Mouse (Mus musculus) CD4-positive, CD25-positive, alpha-beta regulatory T cell, adult 4 months (primary cell): ENCODE results near the gene Krtap5-2. TPM values are rescaled to one million over a fixed set of nuclear protein-coding genes. Genes with fewer than 3 reads are reported as not detected.
"Not testable (repeated sequence)": the region's sequence is repeated elsewhere in the genome, so short reads cannot be mapped to it uniquely, and the experiment has no call there.

Source experiments
- ATAC-seq: one replicate; pipeline ENCODE4 v1.8.0; 2017
- polyA plus RNA-seq, 2 experiments: library from polyadenylated mRNA; unstranded; fragments of 100-300 nt; shearing (Covaris generic); gene quantifications; one replicate each; pipeline ENCODE4 v1.2.1; 2017

Gene Krtap5-2
- polyA plus RNA-seq, result not detected

DNA sequence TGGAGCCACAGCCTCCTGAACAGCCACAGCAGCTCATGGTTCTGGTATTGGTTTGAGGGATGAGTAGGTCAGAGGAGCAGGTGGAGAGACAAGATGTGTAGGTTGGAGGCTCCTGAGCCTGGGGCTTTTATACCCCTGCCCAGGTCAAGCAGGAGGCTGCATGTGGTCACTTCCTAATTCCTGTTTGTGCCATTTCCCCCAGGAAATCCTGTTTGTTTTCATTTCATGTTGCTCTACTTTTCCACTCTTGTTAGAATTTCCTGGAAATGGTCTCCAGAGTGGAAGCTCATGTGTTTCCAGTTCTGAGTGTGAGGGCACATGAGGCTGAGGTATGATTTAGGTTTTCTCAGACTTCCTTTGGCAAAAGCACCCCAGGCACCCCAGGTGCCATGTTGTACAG, at the start of gene Krtap5-2:
Gene Krtap5-2, minus strand, starts transcription at position 101 of the 400 bp plus-strand sequence.
- ATAC-seq, result not testable (repeated sequence)

DNA sequence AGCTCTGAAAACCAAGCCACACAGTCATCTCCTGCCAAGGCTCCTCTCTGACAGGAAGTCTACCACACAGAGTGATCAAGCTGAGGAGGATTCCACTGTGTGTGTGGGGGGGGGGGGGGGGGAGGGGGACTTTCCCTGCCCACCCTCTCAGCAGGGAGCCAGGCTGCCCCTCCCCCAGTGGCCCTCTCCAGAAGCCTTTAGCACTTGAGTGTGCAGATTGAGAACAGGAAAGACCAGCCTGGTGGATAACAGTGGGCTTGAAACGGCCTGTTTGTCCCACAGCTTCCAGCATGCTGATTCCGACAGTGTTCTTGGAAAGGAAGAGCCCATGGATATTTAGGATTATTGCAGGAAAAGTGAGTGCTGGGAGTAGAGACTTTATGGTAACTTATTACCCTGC, 48.7 kb upstream of the Krtap5-2 start:
- no peak for ATAC-seq

DNA sequence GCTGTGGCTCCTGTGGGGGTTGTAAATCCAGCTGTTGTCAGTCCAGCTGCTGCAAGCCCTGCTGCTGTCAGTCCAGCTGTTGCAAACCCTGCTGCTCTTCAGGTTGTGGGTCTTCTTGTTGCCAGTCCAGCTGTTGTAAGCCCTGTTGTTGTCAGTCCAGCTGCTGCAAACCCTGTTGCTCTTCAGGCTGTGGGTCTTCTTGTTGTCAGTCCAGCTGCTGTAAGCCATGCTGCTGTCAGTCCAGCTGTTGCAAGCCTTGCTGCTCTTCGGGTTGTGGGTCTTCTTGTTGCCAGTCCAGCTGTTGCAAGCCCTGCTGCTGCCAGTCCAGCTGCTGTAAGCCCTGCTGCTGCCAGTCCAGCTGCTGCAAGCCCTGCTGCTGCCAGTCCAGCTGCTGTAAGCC, 36.3 kb upstream of the Krtap5-2 start:
- ATAC-seq, result not testable (repeated sequence)

DNA sequence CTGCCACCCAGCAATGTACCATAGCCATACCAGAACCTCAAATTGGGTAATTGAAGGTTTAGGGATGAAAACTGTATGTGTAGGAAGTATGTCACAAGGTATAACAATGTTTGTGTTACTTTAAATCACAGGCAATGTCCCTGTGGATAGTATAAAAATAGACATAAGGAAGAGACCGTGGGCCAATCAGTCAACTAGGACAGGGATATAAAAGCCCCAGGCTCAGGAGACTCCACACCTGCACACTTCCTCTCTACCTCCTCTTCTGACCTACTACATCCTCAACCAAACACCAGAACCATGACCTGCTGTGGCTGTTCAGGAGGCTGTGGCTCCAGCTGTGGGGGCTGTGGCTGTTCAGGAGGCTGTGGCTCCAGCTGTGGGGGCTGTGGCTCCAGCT, 35.8 kb upstream of the Krtap5-2 start, which contains the start of gene Gm7579:
Gene Gm7579, plus strand, starts transcription at position 301 of the 400 bp plus-strand sequence.
- ATAC-seq, result no peak

DNA sequence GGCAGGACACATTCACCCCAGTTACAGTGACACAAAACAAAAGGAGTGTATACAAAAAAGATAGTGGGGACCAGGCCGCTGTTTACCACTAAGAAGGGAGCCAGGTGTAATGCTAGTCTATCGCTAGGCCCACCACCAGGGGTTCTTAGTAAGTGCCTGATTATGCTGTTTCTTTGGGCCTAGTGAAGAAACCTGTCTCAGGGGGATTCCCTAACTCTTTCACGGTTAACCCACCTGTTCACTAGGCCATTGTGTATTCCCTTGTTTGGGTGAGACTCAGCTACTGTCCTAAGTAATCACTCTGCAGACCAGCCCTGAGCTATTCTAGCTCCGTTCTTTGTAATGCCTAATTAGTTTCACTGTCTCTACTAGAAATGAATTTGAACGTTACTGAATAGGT, 31.1 kb upstream of the Krtap5-2 start:
- ATAC-seq, result not testable (repeated sequence)

DNA sequence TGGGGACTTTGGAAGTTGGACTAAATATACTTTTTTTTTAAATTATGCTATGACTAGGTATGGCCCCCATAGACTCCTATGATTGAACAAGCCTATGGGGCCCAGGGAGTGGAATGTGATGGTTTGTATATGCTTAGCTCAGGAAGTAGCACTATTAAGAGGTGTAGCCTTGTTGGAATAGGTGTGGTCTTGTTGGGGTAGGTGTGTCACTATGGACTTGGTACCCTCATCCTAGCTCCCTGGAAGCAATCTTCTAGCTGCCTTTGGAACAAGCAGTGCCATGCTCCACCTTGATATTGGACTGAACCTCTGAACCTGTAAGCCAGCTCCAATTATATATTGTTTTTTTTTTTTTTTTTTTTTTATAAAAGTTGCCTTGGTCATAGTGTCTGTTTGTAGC, 29.7 kb upstream of the Krtap5-2 start:
- no peak for ATAC-seq

DNA sequence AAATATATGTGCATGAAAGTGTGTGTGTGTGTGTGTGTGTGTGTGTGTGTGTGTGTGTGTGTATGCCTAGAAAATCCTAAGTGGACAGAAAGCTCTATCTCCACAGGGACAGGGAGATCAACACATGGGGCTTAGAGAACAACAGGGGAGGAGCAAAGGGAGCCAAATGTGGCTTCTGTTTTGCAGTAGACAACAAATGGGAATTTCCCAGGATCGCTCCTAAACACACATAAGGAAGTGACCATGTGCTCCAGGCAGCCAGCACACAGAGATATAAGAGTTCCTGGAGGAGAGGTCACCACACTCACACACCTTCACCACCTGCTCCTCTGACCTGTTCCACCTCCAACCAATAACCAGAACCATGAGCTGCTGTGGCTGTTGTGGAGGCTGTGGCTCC, 25.3 kb upstream of the Krtap5-2 start, which contains the start of gene Krtap5-3:
Gene Krtap5-3, plus strand, starts transcription at position 301 of the 400 bp plus-strand sequence.
- no peak for ATAC-seq

DNA sequence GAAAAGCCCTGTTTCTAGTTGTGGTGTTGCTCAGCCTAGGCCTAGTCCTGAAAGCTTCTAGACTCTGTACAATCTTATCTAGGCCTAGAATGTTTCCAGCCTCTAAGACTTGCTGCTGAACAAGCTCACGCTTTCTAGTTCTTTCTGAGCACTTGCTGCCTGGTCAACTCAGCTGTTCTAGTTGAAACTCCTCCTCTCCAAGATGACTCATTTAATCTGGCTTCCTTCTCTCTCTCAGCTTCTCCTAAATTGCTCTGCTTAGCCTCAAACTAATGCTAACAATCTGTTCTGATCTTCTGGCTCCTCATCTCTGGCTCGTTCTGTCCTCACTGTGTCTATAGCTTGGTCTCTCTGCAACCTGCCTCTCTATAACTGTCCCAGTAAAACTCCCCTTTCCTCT, 22.9 kb upstream of the Krtap5-2 start:
- ATAC-seq, result no peak

DNA sequence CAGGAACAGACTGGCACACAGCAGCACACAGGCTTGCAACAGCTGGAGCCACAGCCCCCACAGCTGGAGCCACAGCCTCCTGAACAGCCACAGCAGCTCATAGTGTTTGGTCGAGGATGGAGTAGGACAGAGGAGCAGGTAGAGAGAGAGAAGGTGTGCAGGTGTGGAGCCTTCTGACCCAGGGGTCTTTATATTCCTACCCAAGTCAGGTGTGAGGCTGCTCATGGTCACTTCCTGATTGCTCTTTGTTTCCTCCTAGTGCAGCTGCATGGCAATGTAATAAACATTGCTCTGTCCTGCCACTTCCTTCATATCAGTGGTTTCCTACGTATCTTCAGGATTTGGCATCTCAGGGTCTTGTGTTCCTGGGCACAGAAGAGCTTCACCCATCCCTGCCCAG, 14.5 kb upstream of the Krtap5-2 start, which contains the start of gene Gm10153:
Gene Gm10153, minus strand, starts transcription at position 101 of the 400 bp plus-strand sequence.
- ATAC-seq, result no peak

DNA sequence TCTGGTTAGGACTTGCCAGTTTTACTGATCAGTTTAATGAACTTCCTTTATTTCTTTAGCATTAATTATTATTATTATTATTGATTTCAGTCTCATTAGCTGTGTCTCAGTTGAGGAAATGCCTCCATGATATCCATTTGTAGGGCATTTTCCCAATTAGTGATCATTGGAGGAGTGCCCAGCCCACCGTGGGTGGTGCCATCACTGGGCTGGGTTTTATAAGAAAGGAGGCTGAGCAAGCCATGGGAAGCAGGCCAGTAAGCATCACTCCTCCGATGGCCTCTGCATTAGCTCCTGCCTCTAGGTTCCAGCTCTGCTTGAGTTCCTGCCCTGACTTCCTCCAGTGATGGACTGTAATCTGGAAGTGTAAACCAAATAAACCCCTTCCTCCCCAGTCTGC, 12.4 kb upstream of the Krtap5-2 start:
- no peak for ATAC-seq

DNA sequence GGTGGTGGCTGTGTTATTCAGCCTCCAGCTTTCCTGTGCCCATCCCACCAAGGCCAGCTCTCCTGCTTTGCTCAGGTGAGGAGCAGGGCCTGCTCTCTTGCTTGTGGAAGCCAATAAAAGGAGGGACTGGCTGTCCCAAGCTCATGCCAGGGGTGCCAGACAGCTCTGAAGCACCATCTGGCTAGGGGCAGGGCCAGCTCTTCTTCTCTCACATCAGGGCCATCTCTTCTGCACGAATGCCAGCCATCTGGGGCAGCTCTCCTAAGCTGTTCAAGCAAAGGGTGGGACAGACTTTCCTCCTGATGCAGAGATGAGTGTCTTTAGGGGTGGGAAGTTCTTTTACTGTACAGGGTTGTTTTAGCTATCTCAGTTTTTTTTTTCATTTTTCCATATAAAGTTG, 5.2 kb upstream of the Krtap5-2 start:
- no peak for ATAC-seq

DNA sequence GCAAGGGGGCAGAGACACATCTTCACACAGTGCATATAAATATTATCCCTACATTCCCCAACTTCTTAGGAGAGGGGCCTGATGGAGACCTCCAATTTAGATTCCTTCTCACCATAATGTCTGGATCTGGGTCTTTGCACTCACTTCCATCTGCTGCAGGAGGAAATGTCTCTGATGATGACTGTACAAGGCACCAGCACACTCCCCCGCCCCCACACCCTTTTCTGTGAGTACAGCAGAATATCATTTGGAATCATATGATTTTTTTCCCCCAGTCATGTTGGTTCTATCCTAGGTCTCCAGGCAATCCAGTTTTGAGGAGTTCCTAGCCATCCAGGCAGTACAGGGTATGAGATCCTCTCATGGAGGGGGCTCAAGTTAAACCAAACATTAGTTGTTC, 2.9 kb upstream of the Krtap5-2 start:
- no peak for ATAC-seq

DNA sequence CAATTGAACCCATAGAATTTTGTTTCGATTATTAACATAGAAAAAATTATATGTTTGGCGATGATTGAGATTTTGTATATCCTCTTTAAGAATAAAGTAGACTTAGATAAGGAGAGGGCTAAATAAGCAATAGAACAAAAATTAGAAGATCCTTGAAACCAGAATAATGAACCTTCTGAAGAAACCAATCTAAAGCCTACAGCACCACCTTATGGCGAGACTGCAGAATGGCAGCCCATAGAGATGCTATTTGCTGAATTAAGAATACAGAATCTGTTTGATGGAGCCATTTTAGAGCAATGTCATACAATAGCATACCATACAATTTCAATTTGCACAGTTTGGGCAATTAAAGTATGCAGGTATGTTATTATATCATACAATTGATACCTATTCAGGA, 6.0 kb downstream of the Krtap5-2 start:
- no peak for ATAC-seq

DNA sequence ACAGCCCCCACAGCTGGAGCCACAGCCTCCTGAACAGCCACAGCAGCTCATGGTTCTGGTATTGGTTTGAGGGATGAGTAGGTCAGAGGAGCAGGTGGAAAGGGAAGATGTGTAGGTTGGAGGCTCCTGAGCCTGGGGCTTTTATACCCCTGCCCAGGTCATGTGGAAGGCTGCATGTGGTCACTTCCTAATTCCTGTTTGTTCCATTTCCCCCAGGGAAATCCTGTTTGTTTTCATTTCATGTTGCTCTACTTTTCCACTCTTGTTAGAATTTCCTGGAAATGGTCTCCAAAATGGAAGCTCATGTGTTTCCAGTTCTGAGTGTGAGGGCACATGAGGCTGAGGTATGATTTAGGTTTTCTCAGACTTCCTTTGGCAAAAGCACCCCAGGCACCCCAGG, 10.2 kb downstream of the Krtap5-2 start, which contains the start of gene Gm4553:
Gene Gm4553, minus strand, starts transcription at position 101 of the 400 bp plus-strand sequence.
- not testable (repeated sequence) for ATAC-seq

DNA sequence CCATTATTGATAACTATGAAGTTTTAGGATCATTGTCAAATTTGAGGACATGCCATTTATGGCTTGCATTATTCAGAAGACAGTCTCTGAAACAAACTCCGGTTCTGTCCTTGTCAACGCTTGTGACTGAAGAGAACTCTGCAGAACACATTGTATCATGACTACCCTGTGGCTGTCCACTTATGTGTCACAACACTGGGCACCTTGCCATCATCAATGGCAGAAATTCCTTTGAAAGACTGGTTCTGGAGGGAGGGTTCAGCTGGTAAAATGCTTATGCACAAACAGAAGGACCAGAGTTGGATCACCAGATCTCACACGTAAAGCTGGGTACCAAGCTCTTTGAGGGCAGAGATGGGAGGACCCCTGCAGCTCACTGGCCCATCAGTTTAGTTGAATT, 16.4 kb downstream of the Krtap5-2 start:
- ATAC-seq, result no peak

DNA sequence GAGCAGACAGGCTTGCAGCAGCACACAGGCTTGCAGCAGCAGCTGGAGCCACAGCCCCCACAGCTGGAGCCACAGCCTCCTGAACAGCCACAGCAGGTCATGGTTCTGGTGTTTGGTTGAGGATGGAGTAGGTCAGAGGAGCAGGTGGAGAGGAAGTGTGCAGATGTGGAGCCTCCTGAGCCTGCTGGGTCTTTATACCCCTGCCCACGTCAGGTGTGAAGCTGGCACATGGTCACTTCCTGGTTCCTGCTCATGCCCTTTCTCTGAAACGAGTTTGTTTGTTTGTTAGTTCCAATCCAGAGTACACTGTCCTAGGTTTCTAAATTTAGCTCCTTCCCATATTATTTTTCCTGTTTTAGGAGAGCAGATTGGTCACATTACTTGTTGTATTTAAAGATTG, 18.8 kb downstream of the Krtap5-2 start, which contains the start of gene Gm29735:
Gene Gm29735, minus strand, starts transcription at position 101 of the 400 bp plus-strand sequence.
- not testable (repeated sequence) for ATAC-seq

DNA sequence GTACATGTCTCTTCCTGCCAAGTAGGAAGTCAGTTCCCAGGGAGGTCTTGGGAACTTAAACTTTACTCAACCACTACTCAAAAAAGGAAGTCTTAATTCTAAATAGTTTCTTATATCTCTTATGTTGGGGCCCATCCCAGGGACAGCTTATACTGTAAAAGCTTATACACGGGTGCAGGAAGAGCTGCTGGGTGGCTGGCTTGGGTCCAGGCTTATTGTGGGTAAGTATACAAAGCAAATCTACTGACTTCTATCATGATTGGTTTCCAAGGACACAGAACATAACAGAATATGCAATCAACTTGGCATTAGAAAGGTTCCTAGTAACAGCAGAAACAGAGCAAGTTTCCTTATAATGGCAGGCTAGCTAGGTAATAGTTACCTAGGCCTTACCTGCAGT, 20.5 kb downstream of the Krtap5-2 start:
- no peak for ATAC-seq

DNA sequence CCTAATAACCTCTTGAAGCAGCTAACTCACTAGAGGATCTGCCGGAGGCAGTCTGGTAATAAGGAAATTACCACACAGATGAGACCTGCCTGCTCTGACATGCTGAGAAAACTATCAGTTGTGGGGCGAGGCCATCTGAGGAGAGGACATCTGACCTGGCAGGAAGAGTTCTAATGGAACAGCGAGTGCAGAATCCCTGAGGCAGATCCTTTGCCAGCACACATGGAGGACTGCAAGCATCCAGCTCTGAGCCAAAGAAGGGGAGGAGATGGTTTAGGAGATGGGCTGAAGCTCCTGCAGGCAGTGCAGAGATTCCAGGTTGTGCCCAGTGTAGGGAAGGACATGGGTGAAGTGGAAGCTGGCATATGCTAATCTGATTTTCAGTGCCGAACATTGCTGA, 23.6 kb downstream of the Krtap5-2 start:
- ATAC-seq, result no peak

DNA sequence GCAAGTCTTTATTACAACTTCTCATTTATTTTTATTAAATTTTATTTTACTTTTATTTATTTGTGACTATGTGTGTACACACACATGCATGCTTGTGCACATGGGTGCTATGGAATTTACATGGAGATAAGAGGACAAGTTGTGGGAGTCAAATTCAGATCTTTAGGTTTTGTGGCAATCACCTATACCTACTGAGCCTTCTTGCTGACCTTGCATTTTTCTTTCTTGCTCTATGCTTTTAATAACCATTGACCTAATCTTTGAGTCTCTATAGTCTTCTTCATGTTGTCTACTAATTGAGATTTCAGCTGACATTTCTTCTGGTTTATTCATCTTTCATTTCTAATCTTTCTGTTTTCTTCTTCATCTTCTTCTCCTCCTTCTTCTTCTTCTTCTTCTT, 27.2 kb downstream of the Krtap5-2 start:
- no peak for ATAC-seq

DNA sequence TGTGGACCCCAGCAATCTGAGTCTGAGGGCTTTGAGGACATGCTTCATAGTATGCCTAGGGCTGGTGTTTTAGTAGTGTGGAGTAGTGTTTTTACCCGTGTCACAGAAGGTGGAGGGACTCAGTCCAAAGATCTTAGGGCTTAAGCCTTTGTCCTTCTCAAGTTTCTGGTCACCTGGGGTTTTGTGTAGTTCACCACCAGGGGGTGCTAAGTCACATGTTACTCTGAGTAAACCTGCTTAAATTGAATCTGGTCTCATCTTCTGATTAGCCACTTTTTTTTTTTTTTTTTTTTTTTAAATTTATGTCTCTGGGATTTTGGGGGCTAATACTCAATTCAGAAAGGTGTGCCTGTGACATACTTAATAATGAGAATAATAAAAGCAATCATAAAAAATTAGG, 29.8 kb downstream of the Krtap5-2 start:
- peak; percentile 45 for ATAC-seq

DNA sequence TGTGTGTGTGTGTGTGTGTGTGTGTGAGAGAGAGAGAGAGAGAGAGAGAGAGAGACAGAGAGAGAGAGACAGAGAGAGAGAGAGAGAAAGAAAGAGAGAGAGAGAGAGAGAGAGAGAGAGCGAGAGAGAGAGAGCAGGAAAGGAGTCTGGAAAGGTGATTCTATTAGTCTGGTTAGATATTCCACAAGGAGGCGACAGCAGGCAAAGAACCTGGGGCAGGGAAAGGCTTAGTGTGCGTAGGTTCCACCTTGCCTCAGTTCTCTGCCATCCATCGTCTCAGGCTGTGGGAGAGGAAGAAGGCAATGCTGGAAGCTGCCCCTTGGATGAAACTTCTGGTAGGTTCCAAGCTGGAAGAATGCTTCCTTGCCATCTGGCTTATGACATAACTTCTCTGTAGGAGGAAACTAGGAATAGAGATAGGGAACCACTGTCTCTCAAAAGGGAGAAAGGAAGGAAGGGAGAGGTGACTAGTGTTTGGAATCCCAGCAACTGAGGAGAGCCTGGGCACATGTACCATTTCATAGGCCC, 30.3 kb downstream of the Krtap5-2 start:
- no peak for ATAC-seq

DNA sequence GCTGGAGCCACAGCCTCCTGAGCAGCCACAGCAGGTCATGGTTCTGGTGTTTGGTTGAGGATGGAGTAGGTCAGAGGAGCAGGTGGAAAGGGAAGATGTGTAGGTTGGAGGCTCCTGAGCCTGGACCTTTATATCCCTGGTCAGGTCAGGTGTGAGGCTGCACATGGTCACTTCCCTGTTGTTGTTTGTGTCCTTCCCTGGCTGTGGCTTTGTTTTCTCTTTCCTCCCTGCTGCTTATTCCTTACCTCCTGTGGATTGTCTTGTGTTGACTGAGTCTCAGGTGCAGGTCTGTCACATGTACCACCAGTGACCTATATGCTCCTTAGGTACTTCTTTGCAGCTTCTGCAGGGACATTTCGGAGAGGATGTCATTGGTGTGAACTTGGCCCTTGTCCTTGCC, 31.3 kb downstream of the Krtap5-2 start, which contains the start of gene Gm45337:
Gene Gm45337, minus strand, starts transcription at position 101 of the 400 bp plus-strand sequence.
- ATAC-seq, result no peak

DNA sequence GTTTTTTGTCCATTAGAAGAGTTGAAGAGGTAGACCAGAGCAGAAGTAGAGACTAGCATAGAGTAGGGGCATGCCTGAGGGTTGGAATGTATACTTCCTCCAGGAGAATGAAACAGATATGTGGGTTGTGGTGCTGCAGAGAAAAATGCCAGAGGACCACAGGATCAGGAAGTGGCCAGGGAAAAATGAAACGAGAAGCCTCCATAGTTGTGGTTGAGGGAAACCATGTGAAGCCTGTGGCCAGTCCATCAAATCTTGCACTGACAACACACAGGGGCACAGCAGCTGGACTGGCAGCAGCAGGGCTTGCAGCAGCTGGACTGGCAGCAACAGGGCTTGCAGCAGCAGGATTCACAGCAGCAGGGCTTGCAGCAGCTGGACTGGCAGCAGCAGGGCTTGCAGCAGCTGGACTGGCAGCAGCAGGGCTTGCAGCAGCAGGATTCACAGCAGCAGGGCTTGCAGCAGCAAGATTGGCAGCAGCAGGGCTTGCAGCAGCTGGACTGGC, 32.2 kb downstream of the Krtap5-2 start:
- not testable (repeated sequence) for ATAC-seq

DNA sequence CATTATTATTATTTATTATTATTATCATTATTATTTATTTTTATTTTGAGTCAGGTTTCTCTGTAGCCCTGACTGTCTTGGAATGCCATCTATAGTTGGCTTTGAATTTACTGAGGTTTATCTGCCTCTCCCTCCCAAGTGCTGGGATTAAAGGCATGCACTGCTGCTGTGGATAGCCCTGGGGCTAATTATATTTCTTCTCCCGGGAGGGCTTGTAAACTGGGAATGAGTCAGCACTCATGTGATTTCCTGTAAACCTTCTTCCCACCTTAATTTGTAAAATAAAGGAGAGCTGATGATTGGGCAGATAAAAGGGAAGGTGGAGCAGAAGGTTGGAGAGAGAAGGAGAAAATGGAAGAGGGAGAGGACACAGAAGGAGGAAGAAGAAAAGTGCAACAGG, 35.1 kb downstream of the Krtap5-2 start:
- ATAC-seq, result no peak

DNA sequence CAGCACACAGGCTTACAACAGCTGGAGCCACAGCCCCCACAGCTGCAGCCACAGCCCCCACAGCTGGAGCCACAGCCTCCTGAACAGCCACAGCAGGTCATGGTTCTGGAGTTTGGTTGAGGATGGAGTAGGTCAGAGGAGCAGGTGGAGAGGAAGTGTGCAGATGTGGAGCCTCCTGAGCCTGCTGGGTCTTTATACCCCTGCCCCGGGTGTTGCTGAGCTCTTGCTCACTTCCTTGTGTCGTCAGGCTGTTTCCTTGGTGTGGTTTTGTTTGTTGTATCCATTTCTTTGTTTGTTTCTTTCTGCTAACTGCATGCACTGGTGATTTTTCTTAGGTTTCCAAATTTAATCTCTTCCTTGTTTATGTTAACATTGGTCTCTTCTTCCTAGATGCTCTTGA, 39.9 kb downstream of the Krtap5-2 start, which contains the start of gene Gm39115:
Gene Gm39115, minus strand, starts transcription at position 101 of the 400 bp plus-strand sequence.
- not testable (repeated sequence) for ATAC-seq
